In the genomic region with DNA sequence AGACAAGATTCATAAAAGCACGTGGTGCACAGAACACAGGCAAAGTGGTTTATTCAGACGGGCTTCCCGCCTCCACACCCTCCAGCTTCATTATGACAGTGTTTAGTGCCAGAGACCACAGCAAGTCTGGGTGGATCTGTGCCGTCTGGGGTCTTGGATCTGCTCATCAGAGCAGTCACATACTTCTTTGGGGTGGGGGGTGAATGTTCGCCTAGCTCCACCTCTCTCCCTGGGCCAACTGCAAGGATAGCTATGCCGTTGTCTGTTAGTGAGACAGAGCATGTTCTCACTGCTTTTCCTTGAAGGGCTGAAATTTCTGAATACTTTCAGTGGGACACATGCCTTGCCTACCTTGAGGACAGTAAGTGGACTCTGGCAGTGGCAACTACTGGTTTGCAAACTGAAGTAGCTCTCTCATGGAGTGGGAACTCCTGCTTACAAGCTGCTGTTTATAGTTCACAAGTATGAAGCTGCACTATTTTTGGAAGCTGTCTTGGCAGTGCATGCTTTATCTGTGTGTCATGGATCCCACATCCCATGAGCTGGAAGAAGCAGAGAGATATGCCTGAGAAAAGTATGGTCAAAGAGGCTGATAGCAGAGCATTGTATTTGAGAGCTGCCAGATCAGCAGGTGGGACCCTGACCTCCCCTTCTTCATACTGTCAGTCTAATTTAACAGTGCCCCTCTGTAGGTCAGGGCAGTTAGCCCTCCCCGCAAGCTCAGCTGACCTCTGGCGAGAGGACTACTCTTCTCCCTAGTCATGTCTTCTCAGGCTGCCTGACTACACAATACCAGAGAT, we compare ENCODE assay signal across 8 mouse cellular contexts.
DNase-seq lines count a peak whose midpoint lies in the region; ATAC-seq and TF ChIP-seq lines count a peak whose summit lies in the region.

No protein-coding gene starts in this region.

- no peak overlapping the region for H3K9ac ChIP-seq in forebrain, embryonic 15.5 days (replicated peaks)
- H3K9ac ChIP-seq in forebrain, embryonic 14.5 days (ENCODE audit: low read length), result no peak overlapping the region
- H3K9ac ChIP-seq in liver, postnatal 0 days (replicated peaks), result no peak overlapping the region

- TF ChIP-seq EP300 in liver, postnatal 0 days (IDR thresholded peaks at IDR 0.05; ENCODE audit: low read depth), result no peak

- no peak for TF ChIP-seq CTCF in liver, postnatal 0 days (IDR thresholded peaks at IDR 0.05; ENCODE audit: low read depth)

- peaks cover 17% of the 10 kb centered on the region for H3K4me1 ChIP-seq in forebrain, embryonic 15.5 days
- H3K4me1 ChIP-seq in forebrain, embryonic 14.5 days (ENCODE audit: control insufficient read depth, insufficient read depth, low read length), result no peaks in the 10 kb centered on the region
- no peaks in the 10 kb centered on the region for H3K4me1 ChIP-seq in liver, postnatal 0 days (ENCODE audit: insufficient read depth)

- H3K27ac ChIP-seq in forebrain, embryonic 15.5 days (replicated peaks), result no peak overlapping the region
- no peak overlapping the region for H3K27ac ChIP-seq in forebrain, embryonic 14.5 days (ENCODE audit: low read depth, low read length)
- peak overlapping the region; percentile 16; the same call in 1 of the 2 replicates for H3K27ac ChIP-seq in liver, postnatal 0 days (ENCODE audit: low read depth)

- WGBS in forebrain, embryonic 15.5 days, result 75% methylated on average over 8 of the region's 8 CpGs
- WGBS in forebrain, embryonic 14.5 days, result 84% methylated on average over 8 of the region's 8 CpGs
- WGBS in liver, postnatal 0 days (ENCODE audit: insufficient replicate concordance), result 69% methylated on average over 8 of the region's 8 CpGs

- H3K9me3 ChIP-seq in forebrain, embryonic 15.5 days, result no peaks in the 10 kb centered on the region
- H3K9me3 ChIP-seq in forebrain, embryonic 14.5 days (replicated peaks; ENCODE audit: control insufficient read depth, low read length), result no peaks in the 10 kb centered on the region
- H3K9me3 ChIP-seq in liver, postnatal 0 days (ENCODE audit: low read length), result no peaks in the 10 kb centered on the region

- H3K27me3 ChIP-seq in forebrain, embryonic 15.5 days, result no peaks in the 10 kb centered on the region
- H3K27me3 ChIP-seq in forebrain, embryonic 14.5 days (replicated peaks; ENCODE audit: control insufficient read depth, insufficient read depth, low read length), result no peaks in the 10 kb centered on the region
- no peaks in the 10 kb centered on the region for H3K27me3 ChIP-seq in liver, postnatal 0 days (ENCODE audit: insufficient read depth, low read length)

- H3K36me3 ChIP-seq in forebrain, embryonic 15.5 days, result no peaks in the 10 kb centered on the region
- H3K36me3 ChIP-seq in forebrain, embryonic 14.5 days (ENCODE audit: control insufficient read depth, insufficient read depth, low read length), result no peaks in the 10 kb centered on the region
- H3K36me3 ChIP-seq in liver, postnatal 0 days (replicated peaks; ENCODE audit: insufficient read depth, low read length), result no peaks in the 10 kb centered on the region

- DNase-seq in forebrain, embryonic 14.5 days (ENCODE audit: low spot score), result no peak
- no peak for DNase-seq in liver, postnatal 0 days
- DNase-seq in liver, result no peak
- DNase-seq in heart, postnatal 10 days, result peak; percentile 65 to 72
- peak; percentile 39 for DNase-seq in retina, embryonic 14.5 days (ENCODE audit: low spot score)
- DNase-seq in adrenal gland, postnatal 36 days, result no peak
- no peak for DNase-seq in embryo, embryonic 10 days (ENCODE audit: low spot score)

- no peak overlapping the region for H3K4me3 ChIP-seq in forebrain, embryonic 15.5 days
- H3K4me3 ChIP-seq in forebrain, embryonic 14.5 days (ENCODE audit: low read depth, low read length), result no peak overlapping the region
- no peak overlapping the region for H3K4me3 ChIP-seq in liver, postnatal 0 days (ENCODE audit: low read depth, low read length)

- no peak overlapping the region for H3K4me2 ChIP-seq in forebrain, embryonic 15.5 days (replicated peaks)
- H3K4me2 ChIP-seq in forebrain, embryonic 14.5 days (ENCODE audit: low read length), result no peak overlapping the region
- H3K4me2 ChIP-seq in liver, postnatal 0 days (ENCODE audit: low read depth, low read length), result no peak overlapping the region

- intact Hi-C loops in heart, postnatal 10 days (cut with DNase I), result loop anchor here (5.0 kb wide), 2 partner anchors 106 to 119 kb away; a partner anchor contains a TSS

- peak; percentile 60; the same call in 1 of the 2 replicates for ATAC-seq in forebrain, embryonic 15.5 days (replicated peaks)
- ATAC-seq in forebrain, embryonic 14.5 days, result no peak; the same call in 1 of the 2 replicates
- no peak for ATAC-seq in liver, postnatal 0 days

Comparison
In these comparisons a context has a peak if more than half of its experiments do, and no peak if none do; other contexts are left out.
1. DNase-seq: peak in heart, postnatal 10 days (2 of 2) and retina, embryonic 14.5 days (single experiment); none in forebrain, embryonic 14.5 days (single experiment), liver, postnatal 0 days (single experiment), liver (single experiment), adrenal gland, postnatal 36 days (0 of 2) and embryo, embryonic 10 days (single experiment).